Mouse (Mus musculus) c-Kit-positive CD71-positive TER-119-positive erythroid progenitor cells, embryonic 14.5 days (primary cell): ENCODE measurements around the gene Fev.
A peak's percentile ranks its signal among the peaks of the same experiment; 100 is the strongest.

ENCODE experiments used
- DNase-seq: peaks from one replicate; pipeline ENCODE4 v3.0.0-alpha.2; 2013; ENCODE audit warnings: low spot score

Gene Fev

GRCm38 (mm10) chr1:74885369-74886042 is at the start of gene Fev:
Gene Fev (minus strand): TSS chr1:74885419.
- DNase-seq = no peak

- no peak for DNase-seq
Measured at GRCm38 (mm10) chr1:74927621-74928296, 42.5 kb upstream of the Fev start.

DNA sequence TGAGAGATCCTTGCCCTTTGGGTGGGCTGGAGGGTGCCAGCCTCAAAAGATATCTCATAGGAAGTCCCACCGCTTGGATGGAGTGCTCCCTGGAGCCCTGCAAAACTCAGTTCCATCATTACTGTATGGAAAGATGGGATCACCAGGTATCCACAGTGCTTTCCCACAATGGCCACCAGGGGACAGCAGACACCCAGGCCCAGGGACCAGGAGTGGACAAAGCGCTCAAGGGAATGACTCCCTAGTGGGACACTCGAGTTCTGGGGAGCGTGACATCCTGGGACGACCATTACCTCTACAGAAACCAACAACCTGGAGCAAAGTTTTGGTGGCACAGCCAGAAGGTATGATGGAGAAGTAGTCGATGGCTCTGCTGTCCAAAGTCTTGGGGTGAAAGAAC is 41.5 kb upstream of the Fev start:
- no peak for DNase-seq

GRCm38 (mm10) chr1:74924464-74924863 is 39.2 kb upstream of the Fev start:
- no peak for DNase-seq

DNA sequence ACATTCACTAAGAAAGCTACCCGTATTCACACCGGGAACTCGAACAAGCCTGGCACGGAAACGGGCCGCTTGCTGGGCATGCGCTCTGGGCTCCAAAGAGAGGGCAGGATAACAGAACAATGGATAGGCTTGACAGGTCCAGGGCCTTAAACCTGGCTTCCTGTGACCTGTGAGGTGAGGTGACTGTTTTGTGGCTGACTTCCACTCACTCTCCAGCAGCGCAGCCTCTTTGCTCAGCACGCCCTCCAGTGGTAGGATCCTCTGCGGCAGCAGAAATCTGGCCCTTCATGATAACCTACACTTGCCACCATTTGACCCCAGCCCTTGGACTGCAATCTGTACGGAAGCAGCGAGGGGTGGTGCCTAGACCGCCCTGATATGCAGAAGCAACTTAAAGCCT is 30.5 kb upstream of the Fev start:
- DNase-seq = no peak

DNA sequence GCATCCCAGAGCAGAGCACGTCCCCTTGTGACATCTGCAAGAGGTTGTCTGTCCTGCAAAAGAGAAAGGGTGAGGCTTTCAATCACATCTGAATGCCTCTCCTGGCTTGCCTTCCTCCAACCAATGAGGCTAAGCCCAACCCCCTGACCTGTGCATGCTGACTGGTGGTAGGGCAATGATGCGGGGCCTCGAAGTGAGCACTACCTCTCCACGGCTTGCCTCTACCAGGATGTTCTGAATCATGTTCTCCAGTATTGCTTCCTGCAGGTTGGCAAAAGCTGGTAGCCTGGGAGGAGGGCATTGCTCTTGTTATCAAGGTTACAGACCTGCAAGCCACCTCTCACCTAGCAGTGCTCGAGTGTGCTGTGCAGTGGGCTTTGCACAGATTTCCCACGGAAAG is 17.0 kb upstream of the Fev start:
- no peak for DNase-seq

DNA sequence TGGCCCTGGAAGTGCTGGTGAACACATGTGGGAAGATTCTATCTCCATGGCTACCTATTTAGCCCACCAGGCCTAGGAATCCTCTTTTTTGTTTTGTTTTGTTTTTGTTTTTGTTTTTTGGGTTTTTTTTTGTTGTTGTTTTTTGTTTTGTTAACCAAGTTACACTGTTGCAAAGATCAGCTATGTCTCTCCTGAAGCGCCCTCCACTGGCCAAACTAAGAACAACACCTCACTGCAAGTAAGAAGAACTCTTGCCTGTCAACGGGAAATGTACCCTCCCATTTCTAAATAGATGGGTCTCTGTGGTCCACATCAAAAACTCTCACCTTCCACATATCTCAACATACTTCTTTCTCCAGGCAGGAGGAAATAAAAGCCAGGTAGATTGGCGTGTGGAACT is 16.5 kb upstream of the Fev start:
- peak; percentile 42 for DNase-seq

DNA sequence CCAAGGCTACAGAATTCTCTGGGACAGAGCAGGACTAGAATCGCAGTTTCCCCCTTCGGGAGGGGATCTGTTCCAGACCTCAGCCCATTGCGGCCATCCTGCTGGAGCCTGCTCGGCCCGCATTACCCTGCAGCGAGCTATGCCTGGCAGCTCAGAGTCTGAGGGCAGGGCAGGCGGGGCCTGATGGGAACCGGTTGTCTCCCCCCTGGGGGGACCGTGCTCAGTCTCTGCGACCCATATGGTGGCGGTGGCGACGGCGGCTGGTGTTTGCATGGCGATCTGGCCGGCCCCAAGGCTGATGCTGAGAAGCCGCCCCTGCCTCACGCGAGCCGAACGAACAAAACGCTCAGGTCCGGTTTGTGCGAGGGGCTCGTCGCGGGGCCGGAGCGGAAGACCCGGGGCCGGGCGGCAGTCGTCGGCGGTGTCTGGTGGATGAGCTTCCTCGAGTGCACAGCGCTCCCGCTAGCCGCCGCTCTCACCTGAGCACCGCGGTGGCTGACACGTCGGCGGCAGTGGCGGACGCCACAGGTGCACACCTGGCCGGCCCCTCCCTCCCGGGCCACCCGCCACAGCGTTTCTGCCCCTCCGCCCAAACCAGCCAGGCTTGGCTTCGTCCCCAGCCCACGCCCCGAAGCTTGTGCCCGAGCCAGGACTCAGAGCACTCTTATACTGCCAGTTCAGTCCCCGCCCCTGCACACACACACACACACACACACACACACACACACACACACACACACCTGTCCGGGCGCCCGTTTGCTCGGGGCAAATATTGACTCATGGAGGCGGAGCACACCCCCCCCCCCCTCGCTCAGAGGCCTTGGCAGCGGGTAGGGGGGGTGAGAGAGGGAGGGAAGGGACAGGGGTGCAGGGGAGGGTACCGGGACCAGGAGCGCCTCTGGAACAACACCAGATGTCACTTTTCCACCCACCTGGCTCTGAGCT is 15.4 kb upstream of the Fev start:
- DNase-seq = no peak

DNA sequence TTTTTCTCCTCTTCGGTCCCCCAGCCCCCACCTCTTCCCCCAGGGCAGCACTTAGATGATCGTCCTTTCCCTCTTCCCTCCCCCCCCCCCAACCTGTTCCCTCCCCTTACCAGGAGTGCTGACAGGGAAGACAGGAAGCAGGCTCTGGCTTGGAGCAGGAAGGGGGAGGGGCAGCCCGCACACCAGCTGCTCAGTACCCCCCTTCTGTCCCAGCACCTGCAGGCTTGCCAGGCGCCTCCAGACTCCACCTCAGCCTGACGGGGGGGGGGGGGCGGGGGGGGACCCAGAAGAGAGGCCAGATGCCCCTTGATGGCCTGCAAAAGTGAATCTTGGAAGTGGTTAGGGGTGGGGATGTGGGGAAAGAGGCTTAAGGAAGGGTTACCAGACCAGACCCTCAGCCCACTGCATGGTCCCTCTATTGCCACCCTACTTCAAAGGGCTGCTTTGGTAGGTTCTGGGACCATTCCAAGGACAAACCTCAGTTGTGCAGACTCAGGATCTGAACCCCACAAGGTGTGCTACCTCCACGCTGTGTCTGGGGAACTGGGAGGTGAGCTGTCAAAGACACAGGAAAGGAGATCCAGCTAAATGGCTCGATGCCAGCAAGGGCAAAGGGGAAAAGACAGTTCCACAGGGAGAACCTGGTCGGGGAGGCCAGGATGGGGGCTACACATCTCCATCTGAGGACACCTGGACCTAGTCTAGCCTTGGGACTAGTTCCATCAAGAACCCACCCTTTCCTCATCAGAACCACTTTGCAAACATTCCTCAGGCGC is 13.6 kb upstream of the Fev start:
- no peak for DNase-seq

DNA sequence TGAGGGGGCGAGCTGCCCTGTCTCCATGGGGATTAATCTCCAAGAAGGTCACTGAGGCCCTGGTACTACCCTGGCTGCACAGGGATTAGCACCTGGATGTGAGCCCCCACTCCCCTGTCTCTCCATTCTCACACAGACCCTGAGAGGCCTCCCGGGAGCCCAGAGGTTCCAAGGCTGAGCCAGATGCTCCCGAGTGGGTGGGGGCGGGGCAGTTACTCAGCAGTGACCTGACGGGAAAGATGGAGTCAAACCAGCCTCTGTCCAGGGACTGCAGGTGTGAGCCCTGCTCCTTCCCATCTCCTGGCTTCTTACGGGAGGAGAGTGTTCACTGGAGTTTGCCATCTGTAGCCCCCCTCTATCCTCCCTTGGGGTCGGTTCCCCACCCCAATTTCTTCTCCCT is 12.8 kb upstream of the Fev start:
- DNase-seq = no peak

GRCm38 (mm10) chr1:74894966-74895365 is 9.7 kb upstream of the Fev start:
- peak; percentile 28 for DNase-seq

DNA sequence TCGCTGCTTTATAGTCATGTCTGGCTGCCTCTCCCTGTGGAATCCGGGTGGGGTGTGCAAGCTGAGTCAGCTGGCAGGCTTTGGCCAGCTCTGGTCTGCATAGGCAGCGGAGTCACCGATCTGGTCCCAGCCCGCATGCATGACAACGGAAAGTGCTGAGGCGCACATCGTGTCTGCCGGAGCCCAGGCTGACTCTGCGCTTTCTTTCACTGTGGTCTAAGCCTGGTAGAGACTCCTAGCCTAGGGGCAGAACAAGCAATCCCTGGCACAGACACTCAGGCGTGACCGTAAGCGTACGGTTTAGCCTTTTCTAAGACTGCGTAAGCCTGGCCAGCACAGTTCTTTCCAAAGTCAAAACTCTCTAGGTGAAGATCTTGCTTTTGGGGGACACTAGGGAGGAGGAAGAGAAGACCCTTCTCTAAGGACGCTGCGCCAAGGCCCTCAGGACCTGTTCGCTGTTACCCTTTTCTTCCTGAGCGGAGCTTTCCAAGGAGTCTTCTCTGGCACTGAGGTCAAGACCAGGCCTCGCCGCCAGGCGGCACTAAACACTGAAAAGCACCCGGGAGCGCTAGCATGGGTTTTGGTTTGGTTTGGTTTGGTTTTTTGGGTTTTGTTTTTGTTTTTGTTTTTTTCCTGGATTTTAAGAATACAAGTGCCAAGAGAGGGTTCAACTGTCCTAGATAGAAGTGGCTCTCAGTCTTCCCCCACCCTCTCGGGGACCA is 8.1 kb upstream of the Fev start, which contains the start of gene Cryba2:
Gene Cryba2, minus strand, starts transcription at position 10 of the 722 bp plus-strand sequence.
- DNase-seq = no peak

GRCm38 (mm10) chr1:74892351-74893133 is 7.3 kb upstream of the Fev start:
- DNase-seq = no peak

- peak; percentile 15 for DNase-seq
Measured at GRCm38 (mm10) chr1:74891513-74891912, 6.3 kb upstream of the Fev start.

- DNase-seq = no peak
Measured at GRCm38 (mm10) chr1:74884196-74885141, 750 bp downstream of the Fev start.

DNA sequence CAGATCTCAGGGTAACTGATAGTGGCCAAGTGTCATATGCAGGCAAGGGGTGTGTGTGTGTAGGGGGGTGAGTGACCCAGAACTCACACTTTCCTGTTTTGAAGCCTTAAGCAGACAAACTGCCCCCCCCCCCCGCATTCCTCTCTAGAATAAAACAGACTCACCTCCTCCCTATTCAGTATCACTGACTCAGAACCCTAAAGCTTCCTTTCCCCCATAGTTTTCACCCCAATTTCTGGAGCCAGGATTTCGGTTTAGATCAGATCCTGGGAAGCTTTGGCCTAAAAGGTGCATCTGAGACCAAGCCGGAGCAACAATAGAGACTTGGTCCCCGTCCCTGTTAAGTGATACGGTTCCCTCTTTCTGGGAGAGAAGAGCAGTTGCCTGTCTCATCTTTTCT is 1.8 kb downstream of the Fev start:
- DNase-seq = no peak

GRCm38 (mm10) chr1:74882828-74883227 is 2.4 kb downstream of the Fev start:
- DNase-seq = no peak

DNA sequence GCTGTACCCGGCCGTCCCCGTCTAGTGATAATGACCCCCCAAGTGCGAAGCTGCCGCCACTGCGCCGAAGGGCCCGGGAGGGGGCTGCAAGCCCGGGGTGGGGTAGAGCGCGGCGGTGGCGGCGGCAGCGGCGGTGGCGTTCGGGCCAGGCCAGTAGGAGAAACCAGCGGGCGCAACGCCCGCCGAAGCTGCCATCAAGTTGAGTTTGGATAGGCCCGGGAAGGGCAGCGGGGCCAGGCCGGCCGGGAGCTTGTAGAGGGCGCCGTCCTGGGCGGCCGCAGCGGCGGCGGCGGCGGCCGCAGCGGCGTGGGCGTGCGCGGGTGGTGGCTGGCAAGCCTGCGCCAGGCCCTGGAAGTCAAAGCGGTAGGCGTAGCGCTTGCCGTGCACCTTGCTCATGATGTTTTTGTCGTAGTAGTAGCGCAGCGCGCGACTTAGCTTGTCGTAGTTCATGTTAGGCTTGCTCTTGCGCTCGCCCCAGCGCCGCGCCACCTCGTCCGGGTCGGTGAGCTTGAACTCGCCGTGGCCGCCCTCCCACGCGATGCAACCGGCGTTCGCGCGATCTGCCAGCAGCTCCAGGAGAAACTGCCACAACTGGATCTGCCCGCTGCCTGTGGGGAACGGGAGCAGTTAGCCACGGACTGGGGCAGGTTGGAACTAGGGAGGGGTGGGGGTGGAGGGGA is 3.0 kb downstream of the Fev start:
- no peak for DNase-seq
